Mouse (Mus musculus) layer of hippocampus, postnatal 36 days (tissue): ENCODE measurements around the gene Rundc1. TPM values are rescaled to one million over a fixed set of nuclear protein-coding genes. Genes with fewer than 3 reads are reported as not detected.
"Not testable (repeated sequence)": the region's sequence is repeated elsewhere in the genome, so short reads cannot be mapped to it uniquely, and the experiment has no call there.

ENCODE experiments used
- DNase-seq, 2 experiments: peaks; one replicate each; pipeline ENCODE4 v3.0.0; 2022
- total RNA-seq, 2 experiments: library from RNA; stranded (reverse); gene quantifications; 2 replicates each; pipeline ENCODE4 v1.2.3; 2021

Rundc1 gene
- total RNA-seq, 2 experiments from 2014 or later = 34.8 to 36.3 TPM

DNA sequence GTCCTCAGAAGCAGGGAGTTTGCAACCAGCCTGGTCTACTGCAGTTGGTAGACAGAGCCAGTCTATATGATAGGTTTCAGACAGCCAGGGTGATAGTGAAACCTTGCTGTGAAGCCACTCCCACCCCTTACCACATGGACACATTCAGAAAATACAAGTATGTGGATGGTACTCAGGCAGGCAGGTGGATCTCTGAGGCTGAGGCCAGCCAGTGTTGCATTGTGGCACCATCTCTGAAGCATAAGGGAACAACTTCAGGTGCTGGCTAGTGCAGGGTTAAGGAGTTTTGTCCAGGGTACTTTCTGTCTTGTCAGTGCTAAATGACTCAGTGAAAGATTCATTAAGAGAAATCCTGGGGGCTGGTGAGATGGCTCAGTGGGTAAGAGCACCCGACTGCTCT lies 21.4 kb downstream of the Rundc1 start:
- no peak for DNase-seq

DNA sequence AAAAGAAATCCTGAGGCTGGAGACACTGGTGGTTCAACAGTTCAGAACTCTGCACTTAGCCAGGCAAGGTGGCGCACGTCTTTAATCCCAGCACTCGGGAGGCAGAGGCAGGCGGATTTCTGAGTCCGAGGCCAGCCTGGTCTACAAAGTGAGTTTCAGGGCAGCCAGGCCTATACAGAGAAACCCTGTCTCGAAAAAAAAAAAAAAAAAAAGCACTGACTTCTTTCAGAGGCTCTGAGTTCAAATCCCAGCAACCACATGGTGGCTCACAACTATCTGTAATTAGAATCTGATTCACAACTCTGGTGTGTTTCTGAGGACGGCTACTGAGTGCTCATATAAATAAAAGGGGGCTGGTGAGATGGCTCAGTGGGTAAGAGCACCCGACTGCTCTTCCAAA lies 22.0 kb downstream of the Rundc1 start:
- DNase-seq = not testable (repeated sequence)

DNA sequence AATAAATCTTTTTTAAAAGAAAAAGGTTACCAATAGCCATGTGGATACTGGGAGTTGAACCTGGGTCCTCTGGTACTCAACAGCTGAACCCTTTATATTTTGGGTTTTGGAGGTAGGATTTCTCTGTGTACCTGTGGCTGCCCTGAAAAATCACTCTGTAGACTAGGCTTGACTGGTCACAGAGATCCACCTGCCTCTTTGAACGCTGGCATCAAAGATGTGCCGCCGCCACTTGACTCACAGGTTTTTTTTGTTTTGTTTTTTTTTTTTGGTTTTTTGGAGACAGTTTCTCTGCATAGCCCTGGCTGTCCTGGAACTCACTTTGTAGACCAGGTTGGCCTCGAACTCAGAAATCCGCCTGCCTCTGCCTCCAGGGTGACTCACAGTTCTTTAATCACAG lies 22.9 kb downstream of the Rundc1 start:
- DNase-seq = no peak

DNA sequence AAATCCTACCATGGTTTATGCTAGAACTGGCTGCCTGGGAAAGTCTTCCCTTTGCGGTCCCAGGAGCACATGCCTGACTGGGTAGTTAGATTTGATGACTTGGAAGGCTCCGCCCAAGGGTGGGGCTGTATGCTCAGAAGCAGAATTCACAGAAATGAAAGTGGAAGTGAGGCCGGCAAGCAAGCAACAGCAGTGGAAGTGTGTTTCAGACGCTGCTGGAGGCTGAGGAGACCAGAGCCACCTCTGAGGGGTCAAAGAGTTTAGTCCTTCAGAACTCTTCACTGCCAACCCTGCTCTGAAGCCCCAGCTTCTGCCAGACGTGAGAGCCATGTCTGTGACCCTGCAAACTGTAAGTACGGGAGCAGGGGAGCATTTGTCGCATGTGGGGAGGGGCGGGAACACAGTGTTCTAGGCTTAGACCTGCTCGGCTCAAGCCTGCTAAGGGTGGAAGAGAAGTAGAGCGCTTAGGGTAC lies 23.4 kb downstream of the Rundc1 start, which contains the start of gene Ifi35:
Gene Ifi35 (plus strand): TSS at position 134 of the 473 bp plus-strand sequence.
- DNase-seq = no peak

DNA sequence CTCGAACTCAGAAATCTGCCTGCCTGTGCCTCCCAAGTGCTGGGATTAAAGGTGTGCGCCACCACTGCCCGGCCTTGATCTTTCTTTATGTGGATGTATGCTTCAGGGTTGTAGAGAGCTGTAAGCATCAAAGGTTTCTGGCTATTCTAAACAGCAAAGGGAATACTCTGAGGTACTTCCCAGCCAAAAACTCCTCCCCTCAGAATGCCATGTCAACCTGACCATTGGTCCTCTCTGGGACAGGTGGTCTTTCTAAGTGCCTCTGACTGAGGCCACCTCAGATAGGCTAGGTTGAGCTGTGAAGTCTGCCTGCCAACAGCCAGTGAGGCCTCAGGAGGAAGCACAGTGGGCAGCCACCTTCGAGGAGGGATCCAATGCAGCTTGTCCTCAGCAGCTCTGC lies 24.0 kb downstream of the Rundc1 start:
- no peak for DNase-seq

DNA sequence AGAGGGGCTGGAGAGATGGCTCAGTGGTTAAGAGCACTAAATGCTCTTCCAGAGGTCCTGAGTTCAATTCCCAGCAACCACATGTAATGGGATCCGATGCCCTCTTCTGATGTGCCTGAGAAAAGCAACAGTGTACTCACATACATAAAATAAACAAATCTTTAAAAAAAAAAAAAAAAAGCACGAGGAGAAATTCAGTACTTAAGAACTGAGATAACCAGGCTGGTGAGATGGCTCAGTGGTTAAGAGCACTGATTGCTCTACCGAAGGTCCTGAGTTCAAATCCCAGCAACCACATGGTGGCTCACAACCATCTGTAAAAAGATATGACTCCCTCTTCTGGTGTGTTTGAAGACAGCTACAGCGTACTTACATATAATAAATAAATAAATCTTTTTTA lies 24.7 kb downstream of the Rundc1 start:
- DNase-seq = not testable (repeated sequence)

DNA sequence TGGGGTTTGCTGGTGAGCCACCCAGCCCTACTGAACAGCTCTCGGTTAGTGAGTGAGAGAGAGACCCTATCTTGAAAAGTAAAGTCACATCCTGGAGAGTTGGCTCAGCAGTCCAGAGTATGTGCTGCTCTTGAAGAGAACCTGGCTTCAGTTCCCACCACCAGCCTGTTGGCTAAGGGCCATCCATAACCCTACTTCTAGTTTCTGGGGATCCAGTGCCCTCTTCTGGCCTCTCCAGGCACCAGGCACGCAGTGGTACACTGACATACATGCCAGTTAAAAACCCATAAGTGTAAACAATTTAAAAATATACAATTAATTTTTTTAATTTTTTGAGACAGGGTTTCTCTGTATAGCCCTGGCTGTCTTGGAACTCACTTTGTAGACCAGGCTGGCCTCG lies 25.5 kb downstream of the Rundc1 start:
- DNase-seq = no peak

DNA sequence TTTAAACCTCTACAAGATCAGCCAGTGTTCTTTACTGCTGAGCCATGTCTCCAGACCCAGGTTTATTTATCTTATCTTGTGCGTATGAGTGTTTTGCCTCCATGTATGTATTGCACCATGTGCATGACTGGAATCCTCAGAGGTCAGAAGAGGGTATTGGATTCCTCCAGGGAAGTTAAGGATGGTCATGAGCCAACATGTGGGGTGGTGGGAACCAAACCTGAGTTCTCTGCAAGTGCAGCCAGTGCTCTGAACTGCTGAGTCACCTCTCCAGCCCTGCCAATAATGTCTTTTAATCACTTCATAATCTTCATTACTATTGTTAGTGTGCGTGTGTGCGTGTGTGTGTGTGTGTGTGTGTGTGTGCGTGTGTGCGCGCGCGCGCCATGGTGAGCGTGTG lies 26.7 kb downstream of the Rundc1 start:
- DNase-seq = no peak

DNA sequence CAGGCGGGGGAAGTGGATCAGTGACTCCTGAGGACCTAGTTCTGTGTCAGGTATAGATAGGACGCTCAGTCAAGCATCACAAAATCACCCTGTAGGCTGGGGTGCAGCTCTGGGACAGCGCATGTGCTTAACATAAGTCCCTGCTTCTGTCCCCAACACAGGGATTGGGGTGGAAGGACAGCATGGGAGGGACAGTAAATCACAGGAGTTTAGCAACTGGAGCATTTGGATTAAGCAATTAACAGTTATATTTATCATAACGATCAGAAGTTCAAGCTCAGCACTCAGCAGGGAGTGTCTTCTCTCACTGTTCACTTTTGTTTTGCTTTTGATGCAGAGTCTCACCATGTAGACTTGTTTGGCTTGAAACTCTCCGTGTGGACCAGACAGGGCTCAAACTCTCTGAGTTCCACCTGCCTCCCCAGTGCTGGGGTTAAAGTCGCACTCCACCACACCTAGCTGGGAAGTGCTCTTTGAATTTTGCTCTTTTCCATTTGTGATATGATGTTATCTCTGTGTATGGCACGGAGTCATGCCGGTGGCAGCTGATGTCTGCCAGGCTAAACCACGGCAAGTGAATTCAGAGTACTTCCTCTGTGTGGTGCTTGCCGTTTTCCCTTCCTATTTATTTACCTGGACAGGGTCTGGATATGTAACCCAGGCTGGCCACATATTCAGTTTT lies 27.3 kb downstream of the Rundc1 start:
- DNase-seq = no peak

DNA sequence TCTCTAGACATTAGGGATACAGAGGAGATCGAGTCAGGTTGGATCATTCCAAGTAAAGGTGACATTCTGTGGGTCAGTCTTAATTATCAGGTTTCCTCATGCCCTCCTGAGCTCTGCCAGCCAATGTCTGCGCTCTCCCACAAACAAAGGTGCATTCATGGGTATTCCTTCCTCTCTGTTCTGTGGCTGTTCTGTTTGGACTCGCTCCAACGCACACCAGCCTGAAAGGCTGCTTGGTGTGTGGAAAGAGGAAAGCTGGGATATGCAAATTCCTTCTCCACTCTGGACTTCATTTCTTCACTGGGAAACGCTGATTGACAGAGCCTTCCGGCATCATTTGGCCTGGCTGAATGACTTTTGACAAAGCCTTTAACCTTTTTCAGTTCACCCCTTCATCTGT lies 29.8 kb downstream of the Rundc1 start:
- DNase-seq = no peak

DNA sequence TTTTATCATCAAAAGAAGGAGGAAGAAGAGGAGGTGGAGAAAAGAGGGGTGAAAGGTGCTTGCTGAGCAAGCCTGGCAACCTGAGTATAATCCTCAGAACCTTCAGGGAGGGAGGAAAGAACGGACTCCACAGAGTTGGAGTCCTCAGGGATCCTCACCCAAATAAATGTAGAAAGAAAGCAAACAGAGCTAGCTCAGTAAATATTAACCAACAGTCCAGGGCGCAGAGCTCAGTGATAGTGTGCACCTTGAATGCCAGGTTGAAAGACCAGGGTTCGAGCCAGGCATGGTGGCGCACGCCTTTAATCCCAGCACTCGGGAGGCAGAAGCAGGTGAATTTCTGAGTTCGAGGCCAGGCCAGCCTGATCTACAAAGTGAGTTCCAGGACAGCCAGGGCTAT lies 30.7 kb downstream of the Rundc1 start:
- no peak for DNase-seq

DNA sequence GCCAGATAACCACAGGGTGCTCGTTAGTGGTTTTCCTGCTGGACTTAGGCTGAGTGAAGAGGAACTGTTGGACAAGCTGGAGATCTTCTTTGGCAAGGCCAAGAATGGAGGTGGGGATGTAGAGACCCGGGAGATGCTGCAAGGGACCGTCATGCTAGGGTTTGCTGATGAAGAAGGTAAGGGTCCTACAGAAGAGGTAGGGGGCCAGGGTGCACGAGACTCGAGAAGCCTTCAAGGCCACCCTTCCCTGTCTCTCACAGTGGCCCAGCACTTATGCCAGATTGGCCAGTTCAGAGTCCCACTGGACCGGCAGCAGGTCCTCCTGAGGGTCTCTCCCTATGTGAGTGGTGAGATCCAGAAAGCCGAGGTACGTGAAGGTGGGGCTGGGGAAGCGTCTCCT lies 32.7 kb downstream of the Rundc1 start:
- DNase-seq = no peak

DNA sequence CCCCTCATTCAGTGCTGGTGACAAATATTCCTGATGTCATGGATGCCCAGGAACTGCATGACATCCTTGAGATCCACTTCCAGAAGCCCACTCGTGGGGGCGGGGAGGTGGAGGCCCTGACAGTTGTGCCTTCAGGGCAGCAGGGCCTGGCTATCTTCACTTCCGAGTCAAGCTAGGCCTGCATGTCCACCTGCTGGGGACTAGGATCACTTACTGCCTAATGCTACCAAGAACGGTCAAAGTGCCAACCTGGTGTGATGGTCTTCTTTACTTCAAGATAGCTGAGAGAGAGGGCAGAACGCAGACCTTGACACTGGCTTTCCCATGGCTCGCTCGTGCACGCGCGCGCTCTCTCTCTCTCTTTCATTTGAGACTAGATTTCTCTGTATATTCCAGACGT lies 33.3 kb downstream of the Rundc1 start:
- no peak for DNase-seq

DNA sequence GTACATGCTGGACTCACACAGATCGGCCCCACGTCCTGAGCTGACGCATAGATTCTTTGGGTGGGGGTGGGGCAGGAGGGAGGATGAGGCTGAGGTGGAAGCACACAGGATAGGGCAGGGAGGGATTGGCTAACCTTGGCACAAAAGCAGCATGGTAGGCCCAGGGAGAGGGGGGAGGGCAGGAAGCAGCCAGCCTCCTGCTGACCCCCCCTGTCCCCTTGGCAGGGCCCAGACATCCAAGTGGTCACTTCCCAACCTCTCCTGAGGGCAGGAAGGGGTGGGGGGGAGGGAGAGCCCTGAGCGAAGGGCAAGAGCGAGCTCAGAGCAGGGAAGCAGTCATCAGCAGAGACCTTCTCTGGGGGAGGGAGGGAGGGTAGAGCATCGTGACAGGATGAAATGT lies 34.8 kb downstream of the Rundc1 start:
- no peak for DNase-seq

DNA sequence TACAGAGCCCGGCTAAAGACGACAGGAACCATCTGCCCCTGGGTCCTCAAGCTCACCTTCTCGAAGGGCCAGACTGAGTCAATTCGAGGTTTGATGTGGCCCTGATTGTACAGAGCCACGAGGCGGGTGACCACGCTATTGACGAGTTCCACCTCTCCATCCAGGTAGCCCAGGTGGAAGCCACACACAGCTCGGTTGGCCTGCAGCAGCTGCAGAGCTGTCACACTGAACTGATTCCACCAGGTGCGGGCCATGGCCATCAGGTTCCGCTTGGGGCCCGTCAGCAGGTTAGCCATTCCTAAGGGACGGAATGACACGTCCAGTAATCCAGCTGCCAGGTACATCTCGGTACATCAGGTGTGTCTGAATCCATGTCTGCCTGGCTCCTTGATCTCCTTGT lies 35.4 kb downstream of the Rundc1 start:
- DNase-seq = no peak

DNA sequence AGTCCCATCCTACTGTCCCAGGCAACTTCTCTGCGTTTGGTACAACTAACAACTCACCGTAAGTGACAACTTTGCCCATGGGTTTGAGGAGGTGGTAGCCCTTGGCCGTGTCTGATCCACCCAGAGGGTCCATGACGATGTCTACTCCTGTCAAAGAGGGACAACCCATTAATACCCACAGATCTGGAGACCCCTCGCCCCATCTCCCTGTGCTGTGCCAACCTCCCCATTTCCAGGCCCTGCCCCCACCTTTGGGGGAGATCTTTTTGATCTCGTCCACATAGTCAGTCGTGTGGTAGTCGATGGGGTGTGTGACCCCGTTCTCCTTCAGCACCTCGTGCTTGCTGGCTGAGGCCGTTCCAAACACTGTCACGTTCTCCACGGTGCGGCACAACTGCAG lies 37.3 kb downstream of the Rundc1 start:
- DNase-seq = no peak

DNA sequence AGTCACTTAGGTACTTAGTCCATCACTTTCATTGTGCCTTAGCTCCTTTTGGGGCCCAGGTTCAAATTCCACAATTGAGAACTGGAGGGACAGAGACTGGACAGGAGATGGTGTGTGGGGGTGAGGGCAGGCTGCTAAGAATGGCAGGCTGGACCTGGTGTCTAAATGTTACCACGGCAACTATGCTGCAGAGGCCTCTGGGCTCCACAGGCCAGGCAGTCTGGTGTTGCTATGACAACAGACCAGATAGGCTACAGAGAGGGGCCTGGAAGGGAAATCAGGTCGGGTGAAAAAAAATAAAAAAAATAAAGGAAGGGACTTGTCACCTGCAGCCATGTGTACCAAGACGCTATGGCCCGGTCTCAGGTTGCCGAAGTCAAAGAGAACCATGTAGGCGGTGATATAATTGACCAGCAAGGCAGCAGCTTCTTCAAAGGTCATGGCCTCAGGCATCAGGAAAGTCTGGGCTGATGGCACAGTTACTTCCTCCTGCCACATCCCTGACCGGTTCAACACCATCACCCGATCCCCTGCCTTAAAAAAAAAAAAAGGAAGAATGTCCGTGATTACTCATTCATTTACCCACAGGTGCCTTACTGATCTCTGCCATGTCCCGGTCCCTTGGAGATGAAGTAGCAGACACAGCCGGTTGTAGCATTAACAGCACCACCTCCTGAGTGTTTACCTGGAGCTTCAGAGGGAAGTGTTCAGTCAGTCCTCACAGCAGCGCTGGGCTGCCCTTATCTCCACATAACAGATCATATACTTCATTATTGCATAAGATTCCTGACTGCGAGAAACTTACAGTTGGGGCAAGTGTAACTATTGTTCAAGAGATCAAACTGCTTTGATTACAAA lies 37.9 kb downstream of the Rundc1 start:
- no peak for DNase-seq

DNA sequence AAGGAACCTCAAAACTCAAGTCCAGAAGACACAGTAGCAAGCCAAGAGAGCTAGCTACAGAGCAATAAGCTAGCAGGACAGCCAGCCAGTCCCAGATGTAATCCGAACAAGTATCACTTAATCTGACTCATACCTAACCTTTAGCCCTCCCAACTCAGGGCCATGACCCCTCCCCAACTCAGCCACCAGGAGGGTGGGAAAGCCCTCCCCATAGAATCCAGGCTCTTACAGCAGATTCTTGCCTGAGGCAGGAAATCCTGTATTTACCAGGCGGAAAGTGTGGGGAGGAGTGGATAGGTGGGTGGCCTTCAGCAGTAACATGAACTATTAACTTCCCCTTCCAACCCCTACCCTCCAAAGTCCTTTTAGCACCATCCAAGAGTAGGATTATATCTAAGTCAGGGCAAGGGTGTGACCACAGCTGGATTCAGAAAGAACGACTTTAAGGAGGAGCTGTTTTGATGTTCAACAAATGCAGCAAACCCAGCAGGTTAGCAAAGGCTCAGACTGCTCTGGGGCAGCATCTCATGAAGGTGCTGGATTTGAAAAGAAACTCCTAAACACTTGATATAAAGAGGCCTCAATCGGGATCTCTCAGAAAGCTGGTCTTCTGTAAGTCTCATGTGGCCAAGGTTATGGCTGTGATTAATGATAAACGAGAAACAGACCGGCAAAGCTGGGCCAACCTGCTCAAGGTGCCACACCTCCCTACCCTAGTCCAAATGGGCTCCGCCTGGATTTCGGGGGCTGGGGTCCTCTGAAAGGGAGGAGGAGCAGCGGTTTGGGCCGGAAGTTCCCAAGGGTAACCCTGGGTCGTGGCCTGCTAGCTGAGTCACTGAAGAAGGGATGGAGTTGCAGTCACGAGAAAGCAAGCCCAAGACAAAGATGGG lies 39.6 kb downstream of the Rundc1 start, which contains the start of gene Rnd2:
Gene Rnd2 (plus strand): TSS at position 789 of the 890 bp plus-strand sequence.
- DNase-seq = no peak

DNA sequence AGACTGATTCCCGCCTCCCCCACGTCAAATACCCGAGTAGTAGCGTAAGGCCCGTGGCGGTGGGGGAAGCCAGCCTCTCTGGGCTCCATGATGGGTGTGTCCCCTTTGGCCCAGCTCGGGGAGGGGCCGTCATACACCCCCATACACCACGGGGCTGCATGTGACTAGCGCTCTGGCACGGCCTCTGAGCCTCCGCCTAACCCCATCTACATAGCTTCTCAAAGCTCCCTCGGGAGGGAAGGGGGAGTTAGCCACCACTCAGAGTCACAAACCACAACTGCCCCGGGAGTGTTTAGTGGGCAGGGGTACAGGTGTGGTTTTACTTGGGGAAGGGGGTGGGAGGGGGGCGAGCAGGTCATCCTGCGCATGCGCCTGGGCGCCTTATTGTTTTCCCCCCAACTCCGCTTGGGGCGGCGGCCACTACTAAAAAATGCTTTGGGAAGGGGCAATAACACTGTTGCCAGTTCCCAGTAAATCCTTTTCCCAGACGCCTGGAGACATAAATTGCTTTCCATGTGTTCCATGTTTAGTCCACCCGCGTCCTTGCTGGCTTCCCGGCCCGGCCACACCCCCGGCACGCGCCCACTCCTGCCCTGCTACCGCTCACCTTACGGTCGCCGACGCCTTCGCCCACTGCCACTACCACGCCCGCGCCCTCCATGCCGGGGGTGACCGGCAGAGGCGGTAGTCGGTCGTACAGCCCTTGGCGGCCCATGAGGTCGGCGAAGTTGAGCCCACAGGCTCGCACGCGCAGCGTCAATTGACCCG lies 40.4 kb downstream of the Rundc1 start:
- no peak for DNase-seq

DNA sequence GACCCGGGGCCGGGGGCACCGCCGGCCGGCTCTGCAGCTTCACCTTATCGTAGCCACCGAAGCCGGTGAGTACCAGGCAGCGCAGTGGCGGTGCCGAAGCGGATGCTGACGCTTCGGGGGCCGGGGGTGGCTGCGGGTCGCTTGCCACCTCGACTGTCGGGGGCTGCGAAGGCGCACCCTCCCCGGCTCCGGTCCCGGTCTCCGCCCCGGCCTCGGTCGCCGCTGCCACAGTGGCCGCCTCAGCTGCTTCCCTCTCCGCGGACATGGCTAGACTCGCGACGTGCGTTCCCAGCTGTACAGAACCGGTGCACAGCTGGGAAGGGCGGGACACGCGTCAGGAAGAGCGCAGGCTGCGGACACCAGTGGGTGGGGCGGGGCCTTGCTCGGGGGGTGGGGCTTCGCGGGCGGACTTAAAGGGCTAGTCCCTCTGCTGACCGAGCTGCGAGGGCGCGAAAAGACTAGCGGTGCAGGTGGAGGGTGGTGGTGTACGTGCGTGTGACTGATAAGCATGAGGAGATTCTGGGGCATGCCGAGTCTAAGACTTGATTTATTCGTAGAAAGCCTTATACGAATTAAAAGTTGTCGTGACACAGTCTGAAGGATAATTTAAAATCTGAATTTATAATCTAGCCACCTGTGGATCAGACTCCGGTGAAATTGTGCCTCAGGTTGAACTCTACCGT lies 41.1 kb downstream of the Rundc1 start, which contains the start of gene Vat1:
Gene Vat1 (minus strand): TSS at position 362 of the 683 bp plus-strand sequence.
- DNase-seq = peak; percentile 38

DNA sequence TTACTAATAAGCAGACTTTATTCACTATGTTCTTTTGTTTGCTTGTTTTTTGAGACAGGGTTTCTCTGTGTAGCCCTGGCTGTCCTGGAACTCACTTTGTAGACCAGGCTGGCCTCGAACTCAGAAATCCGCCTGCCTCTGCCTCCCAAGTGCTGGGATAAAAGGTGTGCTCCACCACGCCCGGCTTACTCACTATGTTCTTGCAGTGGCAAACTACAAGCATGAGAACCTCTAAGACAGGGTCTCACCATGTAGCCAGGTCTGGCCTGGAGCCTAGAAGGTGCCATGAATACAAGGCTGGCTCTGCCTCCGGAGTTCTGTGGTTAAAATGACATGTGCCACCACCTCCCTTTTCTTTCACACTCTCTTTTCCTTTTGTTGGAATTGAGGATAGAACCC lies 41.7 kb downstream of the Rundc1 start:
- DNase-seq = not testable (repeated sequence)
